Mouse (Mus musculus): ENCODE results near the gene Pla2g5. TPM values are rescaled to one million over a fixed set of nuclear protein-coding genes. Genes with fewer than 3 reads are reported as not detected.
"Not testable (repeated sequence)": the region's sequence is repeated elsewhere in the genome, so short reads cannot be mapped to it uniquely, and the experiment has no call there.

Pla2g5 gene
- not detected in 2 replicates for polyA plus RNA-seq (2015; fragmentation: Nextera tagmentation; extraction: Ambion mirVana)

- H3K36me3 ChIP-seq (ENCODE audit: control insufficient read depth, insufficient read depth), result no peaks in the 10 kb centered on the region
- H3K9me3 ChIP-seq (replicated peaks; ENCODE audit: control insufficient read depth, low read length), result no peaks in the 10 kb centered on the region
- no peak within 1 kb of the TSS for H3K4me3 ChIP-seq (ENCODE audit: low read depth, low read length)
- no peak within 1 kb of the TSS for H3K9ac ChIP-seq (ENCODE audit: low read depth, low read length)
- peaks cover 3% of the 10 kb centered on the region for H3K27me3 ChIP-seq (ENCODE audit: control insufficient read depth, insufficient read depth, low read depth, low read length)
- H3K4me2 ChIP-seq (ENCODE audit: low read depth, low read length), result no peak within 1 kb of the TSS
- no peaks in the 10 kb centered on the region for H3K4me1 ChIP-seq (ENCODE audit: control insufficient read depth, low read depth, low read length)
- WGBS (ENCODE audit: insufficient replicate concordance), result 51% methylated on average over 10 of the region's 10 CpGs
- no peak for ATAC-seq (ENCODE audit: low read depth)
- H3K27ac ChIP-seq (ENCODE audit: low read length), result no peak within 1 kb of the TSS
Measured at GRCm38 (mm10) chr4:138863344-138863998, at the start of gene Pla2g5. Gene Pla2g5, minus strand, starts transcription at chr4:138863482.

GRCm38 (mm10) chr4:138905624-138906337, 42.5 kb upstream of the Pla2g5 start:
- Histone ChIP-seq H3K27me3 (ENCODE audit: control insufficient read depth, insufficient read depth, low read depth, low read length) (no peaks in the 10 kb centered on the region), H3K4me3 (ENCODE audit: low read depth, low read length) (no peak overlapping the region), H3K4me2 (ENCODE audit: low read depth, low read length) (no peak overlapping the region), H3K27ac (ENCODE audit: low read length) (no peak overlapping the region), H3K9ac (ENCODE audit: low read depth, low read length) (no peak overlapping the region), H3K36me3 (ENCODE audit: control insufficient read depth, insufficient read depth) (no peaks in the 10 kb centered on the region), H3K4me1 (ENCODE audit: control insufficient read depth, low read depth, low read length) (no peaks in the 10 kb centered on the region), H3K9me3 (replicated peaks; ENCODE audit: control insufficient read depth, low read length) (no peaks in the 10 kb centered on the region)
- WGBS (ENCODE audit: insufficient replicate concordance), result 82% methylated on average over 18 of the region's 18 CpGs
- ATAC-seq (ENCODE audit: low read depth), result no peak

GRCm38 (mm10) chr4:138899361-138899760, 36.1 kb upstream of the Pla2g5 start:
- peaks cover 3% of the 10 kb centered on the region; the same call in 1 of the 2 replicates for H3K36me3 ChIP-seq (ENCODE audit: control insufficient read depth, insufficient read depth)
- no peak overlapping the region for H3K27ac ChIP-seq (ENCODE audit: low read length)
- H3K4me3 ChIP-seq (ENCODE audit: low read depth, low read length), result no peak overlapping the region
- no peak for ATAC-seq (ENCODE audit: low read depth)
- H3K27me3 ChIP-seq (ENCODE audit: control insufficient read depth, insufficient read depth, low read depth, low read length), result no peaks in the 10 kb centered on the region
- H3K4me1 ChIP-seq (ENCODE audit: control insufficient read depth, low read depth, low read length), result no peaks in the 10 kb centered on the region
- H3K4me2 ChIP-seq (ENCODE audit: low read depth, low read length), result no peak overlapping the region
- H3K9ac ChIP-seq (ENCODE audit: low read depth, low read length), result no peak overlapping the region
- WGBS (ENCODE audit: insufficient replicate concordance), result 69% methylated on average over 7 of the region's 7 CpGs
- H3K9me3 ChIP-seq (replicated peaks; ENCODE audit: control insufficient read depth, low read length), result no peaks in the 10 kb centered on the region

- H3K27me3 ChIP-seq (ENCODE audit: control insufficient read depth, insufficient read depth, low read depth, low read length); H3K9me3 ChIP-seq (replicated peaks; ENCODE audit: control insufficient read depth, low read length); H3K4me1 ChIP-seq (ENCODE audit: control insufficient read depth, low read depth, low read length); H3K4me2 ChIP-seq (ENCODE audit: low read depth, low read length); ATAC-seq (ENCODE audit: low read depth); H3K4me3 ChIP-seq (ENCODE audit: low read depth, low read length); H3K27ac ChIP-seq (ENCODE audit: low read length); H3K9ac ChIP-seq (ENCODE audit: low read depth, low read length); H3K36me3 ChIP-seq (ENCODE audit: control insufficient read depth, insufficient read depth): not testable (repeated sequence)
- 79% methylated on average over 11 of the region's 11 CpGs for WGBS (ENCODE audit: insufficient replicate concordance)
Measured at GRCm38 (mm10) chr4:138893789-138894188, 30.5 kb upstream of the Pla2g5 start.

- Histone ChIP-seq H3K4me2 (ENCODE audit: low read depth, low read length) (no peak overlapping the region), H3K27ac (ENCODE audit: low read length) (no peak overlapping the region), H3K9me3 (replicated peaks; ENCODE audit: control insufficient read depth, low read length) (no peaks in the 10 kb centered on the region), H3K4me3 (ENCODE audit: low read depth, low read length) (no peak overlapping the region), H3K27me3 (ENCODE audit: control insufficient read depth, insufficient read depth, low read depth, low read length) (no peaks in the 10 kb centered on the region), H3K36me3 (ENCODE audit: control insufficient read depth, insufficient read depth) (peaks cover 3% of the 10 kb centered on the region; the same call in 1 of the 2 replicates), H3K4me1 (ENCODE audit: control insufficient read depth, low read depth, low read length) (no peaks in the 10 kb centered on the region), H3K9ac (ENCODE audit: low read depth, low read length) (no peak overlapping the region)
- no peak for ATAC-seq (ENCODE audit: low read depth)
- 72% methylated on average over 6 of the region's 6 CpGs for WGBS (ENCODE audit: insufficient replicate concordance)
Measured at GRCm38 (mm10) chr4:138892655-138893054, 29.4 kb upstream of the Pla2g5 start.

- Histone ChIP-seq H3K4me2 (ENCODE audit: low read depth, low read length) (no peak overlapping the region), H3K27ac (ENCODE audit: low read length) (no peak overlapping the region), H3K36me3 (ENCODE audit: control insufficient read depth, insufficient read depth) (no peaks in the 10 kb centered on the region), H3K9me3 (replicated peaks; ENCODE audit: control insufficient read depth, low read length) (no peaks in the 10 kb centered on the region), H3K9ac (ENCODE audit: low read depth, low read length) (no peak overlapping the region), H3K4me1 (ENCODE audit: control insufficient read depth, low read depth, low read length) (no peaks in the 10 kb centered on the region), H3K4me3 (ENCODE audit: low read depth, low read length) (no peak overlapping the region), H3K27me3 (ENCODE audit: control insufficient read depth, insufficient read depth, low read depth, low read length) (no peaks in the 10 kb centered on the region)
- WGBS (ENCODE audit: insufficient replicate concordance), result 55% methylated on average over 8 of the region's 8 CpGs
- ATAC-seq (ENCODE audit: low read depth), result no peak
Measured at GRCm38 (mm10) chr4:138889635-138890034, 26.4 kb upstream of the Pla2g5 start.

GRCm38 (mm10) chr4:138889165-138889564, 25.9 kb upstream of the Pla2g5 start:
- no peak overlapping the region for H3K4me3 ChIP-seq (ENCODE audit: low read depth, low read length)
- H3K27me3 ChIP-seq (ENCODE audit: control insufficient read depth, insufficient read depth, low read depth, low read length), result no peaks in the 10 kb centered on the region
- no peak overlapping the region for H3K27ac ChIP-seq (ENCODE audit: low read length)
- ATAC-seq (ENCODE audit: low read depth), result no peak
- WGBS (ENCODE audit: insufficient replicate concordance), result 59% methylated on average over 7 of the region's 7 CpGs
- H3K9me3 ChIP-seq (replicated peaks; ENCODE audit: control insufficient read depth, low read length), result no peaks in the 10 kb centered on the region
- no peaks in the 10 kb centered on the region for H3K36me3 ChIP-seq (ENCODE audit: control insufficient read depth, insufficient read depth)
- H3K4me2 ChIP-seq (ENCODE audit: low read depth, low read length), result no peak overlapping the region
- no peaks in the 10 kb centered on the region for H3K4me1 ChIP-seq (ENCODE audit: control insufficient read depth, low read depth, low read length)
- no peak overlapping the region for H3K9ac ChIP-seq (ENCODE audit: low read depth, low read length)

GRCm38 (mm10) chr4:138884261-138884660, 21.0 kb upstream of the Pla2g5 start:
- Histone ChIP-seq H3K9ac (ENCODE audit: low read depth, low read length) (no peak overlapping the region), H3K36me3 (ENCODE audit: control insufficient read depth, insufficient read depth) (no peaks in the 10 kb centered on the region), H3K9me3 (replicated peaks; ENCODE audit: control insufficient read depth, low read length) (no peaks in the 10 kb centered on the region), H3K27me3 (ENCODE audit: control insufficient read depth, insufficient read depth, low read depth, low read length) (no peaks in the 10 kb centered on the region), H3K4me1 (ENCODE audit: control insufficient read depth, low read depth, low read length) (no peaks in the 10 kb centered on the region), H3K4me3 (ENCODE audit: low read depth, low read length) (no peak overlapping the region), H3K4me2 (ENCODE audit: low read depth, low read length) (no peak overlapping the region), H3K27ac (ENCODE audit: low read length) (no peak overlapping the region)
- 5% methylated on average over 6 of the region's 6 CpGs for WGBS (ENCODE audit: insufficient replicate concordance)
- ATAC-seq (ENCODE audit: low read depth), result no peak

- Histone ChIP-seq H3K27ac (ENCODE audit: low read length) (no peak overlapping the region), H3K9me3 (replicated peaks; ENCODE audit: control insufficient read depth, low read length) (no peaks in the 10 kb centered on the region), H3K4me2 (ENCODE audit: low read depth, low read length) (no peak overlapping the region), H3K4me1 (ENCODE audit: control insufficient read depth, low read depth, low read length) (no peaks in the 10 kb centered on the region), H3K27me3 (ENCODE audit: control insufficient read depth, insufficient read depth, low read depth, low read length) (no peaks in the 10 kb centered on the region), H3K36me3 (ENCODE audit: control insufficient read depth, insufficient read depth) (no peaks in the 10 kb centered on the region), H3K4me3 (ENCODE audit: low read depth, low read length) (no peak overlapping the region), H3K9ac (ENCODE audit: low read depth, low read length) (no peak overlapping the region)
- 15% methylated on average over 16 of the region's 16 CpGs for WGBS (ENCODE audit: insufficient replicate concordance)
- no peak for ATAC-seq (ENCODE audit: low read depth)
Measured at GRCm38 (mm10) chr4:138882179-138882578, 18.9 kb upstream of the Pla2g5 start.
